Mouse (Mus musculus) small intestine, adult 2 months (tissue): ENCODE measurements at regions not wholly inside any gene's neighbourhood (a gene's known extent, or its start where the extent isn't known, plus 50 kb on each side); places are given as distances from the start of the nearest gene placed in this dataset.

Experiments
- CTCF ChIP-seq: fragments of 200-500 bp; IDR thresholded peaks from 2 replicates; pipeline ENCODE4 v1.5.1; 2012; ENCODE audit warnings: low read depth, mild to moderate bottlenecking, control low read depth, inconsistent platforms, low read length, moderate library complexity, mixed read lengths; ENCODE audit not compliant: insufficient replicate concordance, insufficient read length; ENCODE audit errors: extremely low read depth
- POLR2A ChIP-seq: fragments of 200-500 bp; IDR thresholded peaks from 2 replicates; pipeline ENCODE4 v1.6.1; 2012; ENCODE audit warnings: low read depth, mild to moderate bottlenecking, control low read depth, inconsistent platforms, low read length, moderate library complexity

DNA sequence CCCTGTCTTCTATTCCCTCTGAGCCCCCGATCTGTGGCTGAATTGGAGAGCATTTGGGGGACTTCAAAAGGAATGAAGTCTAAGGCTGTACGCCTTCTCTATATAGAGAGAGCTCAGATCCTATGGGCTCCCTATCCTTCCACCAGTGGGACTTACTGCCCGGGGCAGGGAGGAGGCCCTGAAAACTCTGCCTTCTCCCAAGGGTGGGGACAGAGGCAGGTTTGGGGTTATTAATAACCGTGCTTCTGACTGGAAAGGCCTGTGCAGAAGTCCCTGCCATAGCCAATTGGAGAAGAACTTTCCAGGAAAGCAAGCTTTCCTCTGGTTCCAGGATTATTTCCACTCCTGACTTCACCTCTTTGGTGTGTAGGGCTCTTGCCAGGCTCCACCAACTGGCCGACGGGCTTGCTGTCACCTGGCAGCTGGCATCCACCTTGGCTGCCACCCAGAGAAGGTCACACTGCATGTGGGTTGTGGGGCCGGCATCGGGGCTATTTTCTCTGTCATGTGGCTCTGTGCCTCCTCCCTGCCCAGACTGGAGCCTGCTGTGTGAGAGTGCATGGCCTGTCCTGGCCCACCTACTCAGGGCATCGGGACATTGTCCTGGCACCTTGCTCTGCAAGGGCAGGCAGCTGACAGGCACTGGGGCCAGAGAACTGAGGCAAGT is 78.8 kb upstream of the 1600014C23Rik start:
- TF ChIP-seq CTCF: no peak
- no peak for TF ChIP-seq POLR2A
